Comparison of ENCODE assay signal across 8 mouse cellular contexts in the genomic region with DNA sequence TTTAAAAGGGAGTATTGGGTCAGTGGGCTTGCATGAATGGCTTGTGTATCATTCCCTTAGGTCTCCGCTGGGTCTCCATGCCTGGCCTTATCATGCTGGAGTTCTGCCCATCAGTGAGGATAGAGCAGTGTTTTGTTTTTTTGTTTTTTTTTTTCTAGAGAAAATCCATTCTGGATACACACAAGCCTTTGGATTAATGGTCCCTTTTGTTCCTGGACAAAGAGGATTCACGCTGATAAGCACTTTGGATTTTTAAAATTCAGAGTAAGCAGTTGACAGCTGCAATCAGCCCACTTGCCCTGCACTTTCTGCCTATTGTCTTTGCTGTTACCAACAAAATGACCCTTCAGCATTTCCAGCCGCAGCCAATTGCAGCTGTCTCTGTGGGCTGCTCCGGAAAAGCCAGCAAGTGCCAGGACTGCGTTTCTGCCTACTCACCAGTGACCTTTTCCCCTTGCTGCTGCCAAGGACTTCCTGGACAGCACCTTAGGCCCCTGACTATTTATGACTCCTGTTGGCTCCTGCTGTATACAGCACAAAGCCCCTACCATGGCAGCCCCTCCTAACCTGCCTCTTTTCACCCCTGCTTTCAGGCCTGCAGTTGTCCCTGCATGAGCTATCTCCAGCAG.
DNase-seq lines count a peak whose midpoint lies in the region; ATAC-seq lines count a peak whose summit lies in the region.

No protein-coding gene starts in this region.

- ATAC-seq in midbrain, embryonic 11.5 days (ENCODE audit: low FRiP score), result peak; percentile 40; the same call in 1 of the 2 replicates
- ATAC-seq in midbrain, embryonic 15.5 days (replicated peaks), result no peak
- ATAC-seq in forebrain, embryonic 12.5 days (ENCODE audit: low FRiP score), result peak; percentile 36; the same call in 1 of the 2 replicates
- peak; percentile 45; the same call in 1 of the 2 replicates for ATAC-seq in hindbrain, embryonic 16.5 days
- peak; percentile 52; the same call in 1 of the 2 replicates for ATAC-seq in midbrain, embryonic 16.5 days

- 26% methylated on average over 5 of the region's 5 CpGs for WGBS in midbrain, embryonic 11.5 days
- WGBS in midbrain, embryonic 15.5 days, result 11% methylated on average over 5 of the region's 5 CpGs
- 16% methylated on average over 5 of the region's 5 CpGs for WGBS in forebrain, embryonic 12.5 days
- WGBS in hindbrain, embryonic 16.5 days, result 14% methylated on average over 5 of the region's 5 CpGs
- WGBS in midbrain, embryonic 16.5 days, result 18% methylated on average over 5 of the region's 5 CpGs

- H3K4me3 ChIP-seq in midbrain, embryonic 11.5 days (ENCODE audit: low read depth, low read length), result no peak overlapping the region
- H3K4me3 ChIP-seq in midbrain, embryonic 15.5 days, result no peak overlapping the region
- H3K4me3 ChIP-seq in forebrain, embryonic 12.5 days (replicated peaks), result no peak overlapping the region
- no peak overlapping the region for H3K4me3 ChIP-seq in hindbrain, embryonic 16.5 days (ENCODE audit: low read length)
- no peak overlapping the region for H3K4me3 ChIP-seq in midbrain, embryonic 16.5 days (ENCODE audit: low read depth, low read length)

- no peaks in the 10 kb centered on the region for H3K36me3 ChIP-seq in midbrain, embryonic 11.5 days (ENCODE audit: control insufficient read depth, insufficient read depth, low read length)
- H3K36me3 ChIP-seq in midbrain, embryonic 15.5 days (replicated peaks), result no peaks in the 10 kb centered on the region
- no peaks in the 10 kb centered on the region for H3K36me3 ChIP-seq in forebrain, embryonic 12.5 days (replicated peaks)
- no peaks in the 10 kb centered on the region for H3K36me3 ChIP-seq in hindbrain, embryonic 16.5 days (ENCODE audit: control insufficient read depth, insufficient read depth, low read length)
- no peaks in the 10 kb centered on the region for H3K36me3 ChIP-seq in midbrain, embryonic 16.5 days (ENCODE audit: control insufficient read depth, insufficient read depth, low read length)

- no peaks in the 10 kb centered on the region for H3K9me3 ChIP-seq in midbrain, embryonic 11.5 days (ENCODE audit: control insufficient read depth, low read length)
- no peaks in the 10 kb centered on the region for H3K9me3 ChIP-seq in midbrain, embryonic 15.5 days
- H3K9me3 ChIP-seq in forebrain, embryonic 12.5 days, result no peaks in the 10 kb centered on the region
- H3K9me3 ChIP-seq in hindbrain, embryonic 16.5 days (ENCODE audit: control insufficient read depth, low read length), result no peaks in the 10 kb centered on the region
- H3K9me3 ChIP-seq in midbrain, embryonic 16.5 days (replicated peaks; ENCODE audit: control insufficient read depth, low read length, poor library complexity, severe bottlenecking), result no peaks in the 10 kb centered on the region

- DNase-seq in midbrain, embryonic 11.5 days (ENCODE audit: low spot score, missing footprints), result no peak
- DNase-seq in spleen, postnatal 14 days (ENCODE audit: low spot score in 2 of 2), result no peak
- DNase-seq in spleen, postnatal 36 days (ENCODE audit: low spot score in 2 of 2), result no peak
- no peak for DNase-seq in thymus, postnatal 0 days (ENCODE audit: low spot score)

- H3K27me3 ChIP-seq in midbrain, embryonic 11.5 days (ENCODE audit: control insufficient read depth, insufficient read depth, low read length), result no peaks in the 10 kb centered on the region
- no peaks in the 10 kb centered on the region for H3K27me3 ChIP-seq in midbrain, embryonic 15.5 days (replicated peaks)
- H3K27me3 ChIP-seq in forebrain, embryonic 12.5 days, result peaks cover 3% of the 10 kb centered on the region; the same call in 1 of the 2 replicates
- H3K27me3 ChIP-seq in hindbrain, embryonic 16.5 days (replicated peaks; ENCODE audit: control insufficient read depth, insufficient read depth, low read length), result no peaks in the 10 kb centered on the region
- no peaks in the 10 kb centered on the region for H3K27me3 ChIP-seq in midbrain, embryonic 16.5 days (ENCODE audit: control insufficient read depth, insufficient read depth, low read depth, low read length)

- peaks cover 6% of the 10 kb centered on the region; the same call in 1 of the 2 replicates for H3K4me1 ChIP-seq in midbrain, embryonic 11.5 days (ENCODE audit: control insufficient read depth, insufficient read depth, low read length)
- H3K4me1 ChIP-seq in midbrain, embryonic 15.5 days, result peaks cover 4% of the 10 kb centered on the region; the same call in 1 of the 2 replicates
- peaks cover 12% of the 10 kb centered on the region for H3K4me1 ChIP-seq in forebrain, embryonic 12.5 days
- H3K4me1 ChIP-seq in hindbrain, embryonic 16.5 days (ENCODE audit: control insufficient read depth, insufficient read depth, low read depth, low read length), result no peaks in the 10 kb centered on the region
- H3K4me1 ChIP-seq in midbrain, embryonic 16.5 days (ENCODE audit: control insufficient read depth, insufficient read depth, low read length), result peaks cover 4% of the 10 kb centered on the region; the same call in 1 of the 2 replicates

- H3K27ac ChIP-seq in midbrain, embryonic 11.5 days (ENCODE audit: low read depth, low read length), result peak overlapping the region; percentile 11; the same call in 1 of the 2 replicates
- no peak overlapping the region for H3K27ac ChIP-seq in midbrain, embryonic 15.5 days
- no peak overlapping the region for H3K27ac ChIP-seq in forebrain, embryonic 12.5 days
- no peak overlapping the region for H3K27ac ChIP-seq in hindbrain, embryonic 16.5 days (ENCODE audit: low read depth, low read length)
- no peak overlapping the region for H3K27ac ChIP-seq in midbrain, embryonic 16.5 days (ENCODE audit: low read length)

- H3K4me2 ChIP-seq in midbrain, embryonic 11.5 days, result no peak overlapping the region
- H3K4me2 ChIP-seq in midbrain, embryonic 15.5 days, result no peak overlapping the region
- no peak overlapping the region for H3K4me2 ChIP-seq in forebrain, embryonic 12.5 days
- no peak overlapping the region for H3K4me2 ChIP-seq in hindbrain, embryonic 16.5 days (ENCODE audit: low read length)
- no peak overlapping the region for H3K4me2 ChIP-seq in midbrain, embryonic 16.5 days (ENCODE audit: low read length)

- no peak overlapping the region for H3K9ac ChIP-seq in midbrain, embryonic 11.5 days (ENCODE audit: low read length)
- H3K9ac ChIP-seq in midbrain, embryonic 15.5 days, result no peak overlapping the region
- H3K9ac ChIP-seq in forebrain, embryonic 12.5 days, result no peak overlapping the region
- no peak overlapping the region for H3K9ac ChIP-seq in hindbrain, embryonic 16.5 days (ENCODE audit: low read depth, low read length)
- H3K9ac ChIP-seq in midbrain, embryonic 16.5 days (ENCODE audit: low read depth, low read length), result no peak overlapping the region
